Mouse (Mus musculus) forebrain, embryonic 12.5 days (tissue): ENCODE results near the gene Clcc1. TPM values are rescaled to one million over a fixed set of nuclear protein-coding genes. Genes with fewer than 3 reads are reported as not detected.
"Not testable (repeated sequence)": the region's sequence is repeated elsewhere in the genome, so short reads cannot be mapped to it uniquely, and the experiment has no call there.

Experiments
- ATAC-seq: fragments of 200-750 bp; cut with Nextera tagmentation; 2 replicates; pipeline ENCODE4 v1.8.0; 2017; ENCODE audit warnings: moderate TSS enrichment; ENCODE audit not compliant: low FRiP score
- H3K27ac ChIP-seq: fragments of 300-500 bp; sonication (generic); 2 replicates; pipeline ENCODE4 v1.5.1; 2016; ENCODE audit warnings: mild to moderate bottlenecking
- H3K27me3 ChIP-seq: fragments of 300-500 bp; sonication (generic); 2 replicates; pipeline ENCODE4 v1.6.1; 2016; ENCODE audit warnings: mild to moderate bottlenecking
- H3K36me3 ChIP-seq: fragments of 300-500 bp; sonication (generic); replicated peaks from 2 replicates; pipeline ENCODE4 v1.6.1; 2016; ENCODE audit warnings: mild to moderate bottlenecking
- H3K4me1 ChIP-seq: fragments of 300-500 bp; sonication (generic); 2 replicates; pipeline ENCODE4 v1.6.1; 2016
- H3K4me2 ChIP-seq: fragments of 300-500 bp; sonication (generic); 2 replicates; pipeline ENCODE4 v1.6.1; 2016; ENCODE audit warnings: mild to moderate bottlenecking, moderate library complexity
- H3K4me3 ChIP-seq: fragments of 300-500 bp; sonication (generic); replicated peaks from 2 replicates; pipeline ENCODE4 v1.5.1; 2016; ENCODE audit warnings: mild to moderate bottlenecking
- H3K9ac ChIP-seq: fragments of 300-500 bp; sonication (generic); 2 replicates; pipeline ENCODE4 v1.6.1; 2016; ENCODE audit warnings: mild to moderate bottlenecking
- H3K9me3 ChIP-seq: fragments of 300-500 bp; sonication (generic); 2 replicates; pipeline ENCODE4 v1.6.1; 2016
- WGBS: fragments of 180-500 bp; shearing (Covaris S2); methylation state at CpG from one replicate; pipeline ENCODE4 v1.1.7; 2016; 5-methylcytosine and 5-hydroxymethylcytosine counted together
- polyA plus RNA-seq: library from polyadenylated mRNA; unstranded; fragments of >200 nt; fragmentation: Nextera tagmentation; extraction: Ambion mirVana; gene quantifications from 2 replicates; pipeline ENCODE4 v1.2.1, GENCODE M21; 2016

The Clcc1 gene
- 65.5 and 71.0 TPM in 2 replicates for polyA plus RNA-seq

DNA sequence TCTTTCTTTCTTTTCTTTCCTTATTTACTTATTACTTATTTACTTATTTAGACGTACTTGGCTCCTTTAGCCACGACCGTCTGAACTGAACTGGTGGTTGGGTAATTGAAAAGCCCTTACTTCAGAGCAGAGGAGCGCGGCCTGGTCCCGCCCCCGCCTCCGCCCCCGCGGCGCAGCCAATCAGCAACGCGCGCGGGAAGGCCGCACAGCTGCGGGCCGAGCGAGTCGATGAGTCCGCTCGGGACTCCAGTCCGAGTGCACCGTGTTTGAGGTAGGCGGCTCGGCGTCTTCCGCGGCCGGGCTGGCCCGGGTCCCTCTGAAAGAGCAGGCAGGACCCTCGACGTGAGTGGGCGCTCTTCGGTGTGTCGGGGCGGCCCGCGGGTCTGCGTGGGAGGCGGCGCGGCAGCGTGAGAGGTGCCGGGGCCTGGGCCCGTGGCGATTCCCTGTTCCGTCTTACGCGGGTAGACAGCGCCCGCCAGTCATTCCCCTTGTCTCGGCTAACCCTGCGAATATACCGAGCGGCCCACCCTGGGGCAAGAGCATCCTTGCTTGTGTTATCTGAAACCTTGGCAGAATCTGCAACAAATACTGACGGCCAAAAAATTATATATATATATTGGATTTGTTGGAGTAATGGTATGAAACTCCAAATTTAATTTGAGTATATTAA is at the start of gene Clcc1:
TSS of gene Clcc1 (plus strand) at position 204 of the 670 bp plus-strand sequence.
- no peaks in the 10 kb centered on the region for H3K9me3 ChIP-seq
- no peaks in the 10 kb centered on the region for H3K27me3 ChIP-seq
- peak within 1 kb of the TSS; percentile 63 for H3K4me2 ChIP-seq
- ATAC-seq = peak; percentile 99
- H3K36me3 ChIP-seq = no peaks in the 10 kb centered on the region
- H3K9ac ChIP-seq = peak within 1 kb of the TSS; percentile 87
- peaks cover 18% of the 10 kb centered on the region for H3K4me1 ChIP-seq
- peak within 1 kb of the TSS; percentile 86 for H3K27ac ChIP-seq
- under 1% methylated on average over 57 of the region's 57 CpGs for WGBS
- H3K4me3 ChIP-seq = peak within 1 kb of the TSS; percentile 85

DNA sequence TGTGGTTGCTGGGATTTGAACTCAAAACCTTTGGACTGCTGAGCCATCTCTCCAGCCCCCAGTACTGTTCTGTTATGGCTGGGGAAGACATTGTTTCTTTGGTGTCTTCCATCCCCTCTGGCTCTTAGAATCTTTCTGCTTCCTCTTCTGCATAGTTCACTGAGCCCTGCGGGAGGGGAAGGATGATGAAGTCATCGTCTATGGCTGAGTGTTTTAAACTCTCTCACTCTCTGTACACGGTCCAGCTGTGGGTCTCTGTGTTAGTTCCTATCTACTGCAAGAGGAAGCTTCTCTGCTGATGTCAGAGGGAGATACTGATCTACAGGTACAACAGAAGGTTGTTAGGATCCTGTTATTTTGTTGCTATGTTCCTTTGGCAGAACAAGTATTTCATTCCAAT is 44.8 kb upstream of the Clcc1 start:
- Histone ChIP-seq H3K4me2 (no peak overlapping the region), H3K4me1 (no peaks in the 10 kb centered on the region), H3K27ac (no peak overlapping the region), H3K9me3 (no peaks in the 10 kb centered on the region), H3K27me3 (no peaks in the 10 kb centered on the region), H3K36me3 (peaks cover 14% of the 10 kb centered on the region; the same call in 1 of the 2 replicates), H3K9ac (no peak overlapping the region), H3K4me3 (no peak overlapping the region)
- WGBS = 87% methylated on average over 3 of the region's 3 CpGs
- no peak for ATAC-seq

DNA sequence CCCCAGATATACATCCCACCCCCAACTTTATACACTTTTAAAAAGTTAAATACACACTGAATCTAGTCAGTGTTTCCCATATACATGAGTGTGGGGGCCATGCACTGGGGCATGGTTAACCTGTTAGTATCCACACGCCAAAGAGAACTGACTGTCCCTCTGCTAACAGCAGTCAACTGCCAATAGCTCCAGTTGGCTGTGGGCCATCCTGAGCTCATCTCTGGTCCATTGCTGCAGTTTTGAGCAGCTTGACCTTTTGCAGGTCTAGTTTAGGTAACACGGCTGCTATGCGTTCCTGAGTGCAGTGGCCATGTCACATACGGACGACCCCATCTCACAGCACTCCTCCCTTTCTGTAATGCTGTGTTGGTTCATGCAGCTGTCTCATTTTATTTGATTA is 19.0 kb upstream of the Clcc1 start:
- 93% methylated on average over 5 of the region's 5 CpGs for WGBS
- Histone ChIP-seq H3K27me3 (no peaks in the 10 kb centered on the region), H3K9ac (no peak overlapping the region)

DNA sequence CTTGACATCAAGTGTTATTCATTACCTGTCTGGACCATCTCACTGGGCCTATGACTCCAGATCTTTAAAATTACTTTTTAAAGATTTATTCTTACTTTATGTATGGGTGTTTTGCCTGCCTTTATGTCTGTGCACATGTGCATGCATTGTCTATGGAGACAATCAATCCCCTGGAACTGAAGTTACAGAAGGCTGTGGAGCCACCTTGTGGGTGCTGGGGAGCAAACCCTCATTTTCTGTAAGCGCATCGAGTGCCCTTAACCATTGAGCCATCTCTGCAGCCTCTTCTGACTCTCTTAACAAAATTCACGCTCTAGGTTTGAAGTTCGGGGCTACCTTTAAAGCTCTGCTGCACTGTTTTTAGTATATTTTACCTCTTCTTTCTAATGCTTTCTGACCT is 14.3 kb upstream of the Clcc1 start:
- Histone ChIP-seq H3K36me3 (peaks cover 30% of the 10 kb centered on the region), H3K4me2 (no peak overlapping the region)

More for the DNA sequence above, 19.0 kb upstream of the Clcc1 start:
- Histone ChIP-seq H3K4me3 (no peak overlapping the region), H3K27ac (no peak overlapping the region), H3K4me2 (no peak overlapping the region), H3K4me1 (no peaks in the 10 kb centered on the region), H3K9me3 (no peaks in the 10 kb centered on the region), H3K36me3 (peaks cover 23% of the 10 kb centered on the region; the same call in 1 of the 2 replicates)
- ATAC-seq = no peak

DNA sequence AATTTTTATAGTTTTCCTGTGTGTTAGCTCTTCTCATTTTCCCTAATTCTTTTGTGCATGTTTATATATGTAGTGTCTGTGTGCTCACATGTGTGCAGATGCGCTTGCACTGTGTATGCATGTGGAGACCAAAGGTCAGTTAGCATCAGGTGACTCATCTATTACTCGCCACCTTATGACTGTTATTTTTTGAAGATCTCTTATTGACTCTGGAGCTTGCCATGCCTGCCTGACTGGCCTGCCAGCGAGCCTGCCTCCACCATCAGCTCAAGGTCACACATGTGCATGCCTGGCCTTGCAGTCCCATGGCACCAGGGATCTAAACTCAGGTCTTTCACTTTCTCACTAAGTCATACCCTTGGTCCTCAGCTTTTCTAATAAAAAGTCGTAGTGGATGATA is 12.7 kb upstream of the Clcc1 start:
- Histone ChIP-seq H3K27ac (no peak overlapping the region), H3K4me2 (no peak overlapping the region), H3K4me1 (no peaks in the 10 kb centered on the region), H3K9me3 (no peaks in the 10 kb centered on the region), H3K4me3 (no peak overlapping the region), H3K36me3 (peaks cover 39% of the 10 kb centered on the region), H3K9ac (no peak overlapping the region), H3K27me3 (no peaks in the 10 kb centered on the region)
- WGBS = 90% methylated on average over 4 of the region's 4 CpGs
- no peak for ATAC-seq

More for the DNA sequence above, 14.3 kb upstream of the Clcc1 start:
- Histone ChIP-seq H3K4me1 (no peaks in the 10 kb centered on the region), H3K4me3 (no peak overlapping the region), H3K27me3 (no peaks in the 10 kb centered on the region), H3K27ac (no peak overlapping the region), H3K9me3 (no peaks in the 10 kb centered on the region), H3K9ac (no peak overlapping the region)
- WGBS = 62% methylated on average over 4 of the region's 4 CpGs
- ATAC-seq = no peak

DNA sequence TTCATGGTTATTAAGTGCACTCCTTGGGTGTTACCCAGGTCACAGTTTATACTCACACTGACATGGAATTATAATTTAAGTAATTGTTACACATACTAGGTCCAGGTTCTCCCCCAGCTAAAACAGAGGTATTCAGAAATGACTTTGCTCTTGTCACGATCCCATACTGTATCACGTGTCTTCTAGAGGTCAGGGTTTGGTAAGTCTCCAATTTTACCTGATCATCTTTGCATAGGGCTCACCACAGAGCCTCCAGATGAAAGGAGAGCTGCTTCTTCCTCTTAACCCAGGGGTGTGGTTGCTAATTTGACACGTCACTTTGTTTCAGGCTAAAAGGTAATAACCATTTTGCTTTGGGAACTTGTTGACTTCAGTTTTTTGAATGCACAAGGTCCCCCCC is 8.9 kb upstream of the Clcc1 start:
- no peak overlapping the region for H3K27ac ChIP-seq
- H3K36me3 ChIP-seq = peaks cover 26% of the 10 kb centered on the region
- no peaks in the 10 kb centered on the region for H3K9me3 ChIP-seq
- no peak overlapping the region for H3K4me3 ChIP-seq
- no peak overlapping the region for H3K4me2 ChIP-seq
- WGBS = 93% methylated on average over 3 of the region's 3 CpGs
- no peak overlapping the region for H3K9ac ChIP-seq
- no peaks in the 10 kb centered on the region for H3K27me3 ChIP-seq
- ATAC-seq = no peak
- no peaks in the 10 kb centered on the region for H3K4me1 ChIP-seq

DNA sequence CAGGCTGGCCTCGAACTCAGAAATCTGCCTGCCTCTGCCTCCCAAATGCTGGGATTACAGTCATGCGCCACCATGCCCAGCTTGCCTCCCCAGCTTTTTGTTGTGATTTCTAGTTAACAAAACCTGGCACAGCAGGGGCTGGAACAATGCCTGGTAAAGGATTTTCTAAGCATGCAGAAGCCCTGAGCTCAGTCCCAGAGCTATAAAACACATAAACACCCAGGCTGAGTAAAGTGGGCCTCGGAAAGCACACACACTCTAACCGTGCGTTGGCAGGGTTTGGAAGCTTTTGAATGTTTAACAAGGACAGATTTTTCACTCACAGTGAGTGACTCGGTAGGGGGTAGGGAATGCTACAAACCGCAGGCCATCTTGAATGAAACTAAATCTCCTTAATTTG is 7.7 kb upstream of the Clcc1 start:
- no peaks in the 10 kb centered on the region for H3K4me1 ChIP-seq
- no peaks in the 10 kb centered on the region for H3K9me3 ChIP-seq
- H3K9ac ChIP-seq = no peak overlapping the region
- H3K4me3 ChIP-seq = no peak overlapping the region
- H3K27ac ChIP-seq = no peak overlapping the region
- no peaks in the 10 kb centered on the region for H3K27me3 ChIP-seq
- peaks cover 26% of the 10 kb centered on the region for H3K36me3 ChIP-seq
- no peak overlapping the region for H3K4me2 ChIP-seq
- ATAC-seq = no peak
- 35% methylated on average over 7 of the region's 7 CpGs for WGBS

DNA sequence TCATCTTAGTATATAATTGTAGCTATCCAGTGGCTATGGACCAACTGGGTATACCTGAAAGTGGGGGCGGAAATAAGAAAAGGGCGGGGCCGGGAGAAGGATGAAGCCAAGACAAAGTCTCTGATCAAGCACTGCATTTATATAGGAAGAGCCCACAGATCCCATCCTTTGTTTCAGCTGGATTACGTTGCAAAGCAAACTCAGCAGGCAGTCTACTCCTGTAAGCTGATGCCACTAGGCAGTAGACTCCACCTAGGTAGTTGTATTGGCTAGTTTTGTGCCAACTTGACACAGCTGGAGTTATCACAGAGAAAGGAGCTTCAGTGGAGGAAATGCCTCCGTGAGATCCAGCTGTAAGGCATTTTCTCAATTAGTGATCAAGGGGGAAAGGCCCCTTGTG is 6.0 kb upstream of the Clcc1 start:
- H3K36me3 ChIP-seq = peaks cover 26% of the 10 kb centered on the region
- not testable (repeated sequence) for H3K27me3 ChIP-seq, H3K4me2 ChIP-seq, H3K27ac ChIP-seq, H3K9me3 ChIP-seq, H3K4me1 ChIP-seq, ATAC-seq, H3K4me3 ChIP-seq, H3K9ac ChIP-seq
- 35% methylated on average over 5 of the region's 5 CpGs for WGBS

DNA sequence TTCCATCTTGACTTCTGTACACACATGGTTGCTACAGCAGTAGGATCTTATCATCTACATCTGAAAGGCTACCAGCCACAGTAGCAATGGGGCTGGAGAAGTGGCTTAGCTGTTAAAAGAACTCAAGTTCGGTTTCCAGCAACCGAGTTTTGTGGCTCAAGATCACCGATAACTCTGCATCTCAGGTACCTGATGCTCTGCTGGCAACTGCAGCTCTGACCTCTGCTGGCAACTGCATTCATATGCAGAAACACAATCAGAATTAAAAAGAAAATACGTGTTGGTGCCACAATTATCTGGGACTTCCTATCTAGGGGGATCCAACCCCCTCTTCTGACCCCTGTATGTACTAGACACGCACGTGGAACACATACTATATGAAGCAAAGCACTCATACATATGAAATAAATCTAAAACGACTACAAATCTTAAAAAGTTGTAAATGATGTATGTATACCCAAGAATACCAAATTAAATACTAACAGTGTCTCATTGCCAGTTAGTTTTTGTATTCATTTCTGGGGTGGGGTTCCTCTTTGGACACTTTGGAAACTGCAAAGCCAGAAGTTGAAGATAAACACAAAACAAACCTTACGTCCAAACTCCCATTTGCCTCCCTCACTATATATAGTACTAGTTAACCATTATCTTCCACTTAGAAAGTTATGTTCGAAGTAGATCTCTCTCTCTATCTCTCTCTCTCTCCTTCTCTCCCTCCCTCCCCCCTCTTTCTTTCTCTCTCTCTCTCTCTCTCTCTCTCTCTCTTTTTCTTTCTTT is 659 bp upstream of the Clcc1 start:
- Histone ChIP-seq H3K9ac (no peak overlapping the region), H3K27me3 (no peaks in the 10 kb centered on the region), H3K4me2 (peak overlapping the region; percentile 63), H3K4me1 (peaks cover 18% of the 10 kb centered on the region), H3K27ac (no peak overlapping the region), H3K36me3 (no peaks in the 10 kb centered on the region), H3K4me3 (no peak overlapping the region; the same call in 1 of the 2 replicates), H3K9me3 (no peaks in the 10 kb centered on the region)
- no peak for ATAC-seq
- 30% methylated on average over 9 of the region's 9 CpGs for WGBS

DNA sequence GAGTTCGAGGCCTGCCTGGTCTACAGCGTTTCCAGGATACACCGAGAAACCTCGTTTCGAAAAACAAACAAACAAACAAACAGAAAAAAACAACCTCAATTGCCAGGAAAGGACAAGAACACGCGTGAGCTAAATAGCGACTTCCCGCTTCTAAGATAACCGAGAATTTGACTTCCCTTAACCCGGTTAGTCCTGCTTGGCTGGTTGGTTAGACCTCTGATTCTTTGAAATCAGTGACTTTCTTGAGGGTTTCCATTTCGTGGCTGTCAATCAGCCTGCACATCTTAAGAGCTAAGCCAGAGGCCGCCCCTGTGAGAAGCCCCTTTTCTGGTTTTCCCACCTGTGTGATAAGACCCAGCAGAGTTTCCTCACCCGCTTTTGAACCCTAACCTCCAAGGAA is 853 bp downstream of the Clcc1 start:
- 31% methylated on average over 14 of the region's 14 CpGs for WGBS
- Histone ChIP-seq H3K4me3 (peak overlapping the region; percentile 85), H3K27ac (no peak overlapping the region)

DNA sequence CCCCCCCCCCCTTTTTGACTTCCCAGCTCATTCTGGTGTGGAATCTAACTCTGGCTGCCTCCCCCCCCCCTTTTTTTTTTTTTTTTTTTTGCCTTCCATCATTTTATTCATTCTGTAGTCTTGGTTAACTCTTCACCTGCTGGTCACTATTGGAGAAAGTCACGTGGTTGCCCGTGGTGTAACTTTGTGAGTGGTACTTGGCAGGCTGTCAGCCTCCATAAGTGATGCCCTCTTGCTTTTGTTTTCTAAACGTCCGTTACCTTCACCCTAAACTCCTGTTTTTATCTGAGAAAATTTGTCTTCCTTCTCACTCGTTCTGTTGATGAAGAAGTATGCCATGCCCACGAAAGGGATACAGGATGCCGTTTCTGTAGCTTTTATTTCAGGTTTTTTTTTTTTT is 1.8 kb downstream of the Clcc1 start:
- Histone ChIP-seq H3K36me3 (peaks cover 6% of the 10 kb centered on the region; the same call in 1 of the 2 replicates), H3K9me3 (no peaks in the 10 kb centered on the region), H3K4me2 (no peak overlapping the region), H3K27me3 (no peaks in the 10 kb centered on the region), H3K4me1 (peaks cover 18% of the 10 kb centered on the region), H3K27ac (no peak overlapping the region), H3K9ac (no peak overlapping the region), H3K4me3 (no peak overlapping the region)
- 83% methylated on average over 7 of the region's 7 CpGs for WGBS
- no peak for ATAC-seq

More for the DNA sequence above, 853 bp downstream of the Clcc1 start:
- Histone ChIP-seq H3K27me3 (no peaks in the 10 kb centered on the region), H3K36me3 (peaks cover 5% of the 10 kb centered on the region; the same call in 1 of the 2 replicates), H3K9ac (peak overlapping the region; percentile 87), H3K4me1 (peaks cover 18% of the 10 kb centered on the region), H3K9me3 (no peaks in the 10 kb centered on the region), H3K4me2 (peak overlapping the region; percentile 63)
- no peak for ATAC-seq

DNA sequence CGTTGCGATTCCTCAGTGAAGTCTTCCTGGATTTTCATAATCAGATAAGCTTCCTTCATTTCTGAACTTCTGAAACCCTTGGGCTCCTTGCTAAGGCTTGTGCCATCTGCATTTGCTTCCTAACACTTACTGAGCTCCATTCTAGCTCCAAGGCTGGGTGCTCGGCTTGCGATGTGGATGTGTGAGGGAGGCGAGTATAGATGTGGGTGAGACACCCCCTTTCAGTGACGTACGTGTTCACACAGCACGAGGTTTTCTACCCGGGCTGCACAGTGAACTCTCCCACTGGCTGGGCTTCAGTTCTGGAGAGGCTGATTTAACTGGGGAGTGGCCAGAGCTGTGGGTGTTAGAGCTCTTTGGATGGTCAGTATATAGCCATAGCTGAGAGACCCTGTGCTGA is 4.9 kb downstream of the Clcc1 start:
- Histone ChIP-seq H3K27ac (no peak overlapping the region), H3K4me1 (peaks cover 11% of the 10 kb centered on the region), H3K27me3 (no peaks in the 10 kb centered on the region), H3K36me3 (peaks cover 25% of the 10 kb centered on the region), H3K4me3 (no peak overlapping the region), H3K9me3 (no peaks in the 10 kb centered on the region), H3K4me2 (no peak overlapping the region), H3K9ac (no peak overlapping the region)
- no peak for ATAC-seq
- WGBS = 96% methylated on average over 9 of the region's 9 CpGs
